Mouse (Mus musculus) right cerebral cortex, adult 2 months (tissue): ENCODE data around the gene Clba1.

Experiments
- DNase-seq, 2 experiments: peaks; one replicate each; pipeline ENCODE4 v3.0.0; 2021 to 2022; ENCODE audit warnings: low spot score in 2 of 2

Gene Clba1

GRCm38 (mm10) chr12:112808587-112809364 lies at the start of gene Clba1:
TSS of gene Clba1 (plus strand) at chr12:112808937.
- DNase-seq, result peak; percentile 92 to 96

DNA sequence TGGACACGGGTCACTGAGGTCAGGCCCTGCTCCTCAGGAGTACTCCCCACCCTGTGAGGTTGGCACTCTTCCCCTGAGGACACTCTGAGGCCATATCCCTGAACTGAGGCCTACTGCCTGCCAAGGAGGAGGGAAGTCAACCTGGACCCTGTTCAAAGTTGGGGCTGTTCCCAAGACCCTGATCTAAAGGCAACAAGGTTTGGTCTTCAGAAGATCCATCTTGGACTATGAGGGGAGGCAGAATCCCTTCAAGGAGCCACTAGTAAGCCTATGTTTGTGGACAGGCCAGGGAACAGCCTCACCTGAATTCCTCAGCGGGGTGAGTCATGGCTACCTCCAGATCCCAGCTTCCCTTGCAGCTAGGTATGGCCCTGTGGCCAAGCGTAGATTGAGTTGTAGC lies 49.3 kb upstream of the Clba1 start:
- no peak for DNase-seq

- no peak for DNase-seq
Measured at GRCm38 (mm10) chr12:112760154-112760926, 48.4 kb upstream of the Clba1 start, which contains the start of gene Pld4. TSS of gene Pld4 (plus strand) at chr12:112760655.

DNA sequence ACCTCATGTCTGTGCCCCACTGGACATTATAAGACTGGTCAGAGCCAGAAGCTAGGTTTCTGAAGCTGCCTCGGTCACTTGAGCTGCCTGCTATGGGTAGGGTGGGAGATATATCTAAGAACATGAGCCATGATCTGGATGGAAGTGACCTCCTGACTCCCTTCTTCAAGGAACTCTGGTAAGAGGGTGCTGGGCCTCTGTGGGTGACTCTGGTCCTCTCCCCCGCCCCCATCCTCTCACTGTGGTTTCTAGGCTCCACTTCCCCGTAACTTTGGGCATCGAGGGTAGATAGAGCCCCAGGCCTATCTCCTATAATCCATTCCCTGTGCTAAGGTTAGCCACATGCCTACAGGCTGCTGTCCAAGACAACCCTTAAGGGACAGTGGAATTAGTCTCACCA lies 47.3 kb upstream of the Clba1 start:
- no peak for DNase-seq

GRCm38 (mm10) chr12:112762018-112762417 lies 46.7 kb upstream of the Clba1 start:
- no peak for DNase-seq

DNA sequence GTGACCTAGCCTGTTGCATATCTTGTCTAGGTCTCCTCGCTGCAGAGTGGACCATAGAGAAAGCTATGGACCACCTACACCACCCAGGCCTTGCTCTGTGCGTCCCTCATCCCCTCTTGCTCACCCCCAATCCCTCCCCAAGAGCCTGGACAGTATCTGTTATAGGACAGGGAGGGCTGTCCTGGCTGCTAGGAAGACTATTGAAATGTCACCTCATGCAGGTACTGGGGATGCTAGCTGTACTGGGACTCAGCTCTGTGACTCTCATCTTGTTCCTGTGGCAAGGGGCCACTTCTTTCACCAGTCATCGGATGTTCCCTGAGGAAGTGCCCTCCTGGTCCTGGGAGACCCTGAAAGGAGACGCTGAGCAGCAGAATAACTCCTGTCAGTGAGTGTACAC lies 45.6 kb upstream of the Clba1 start:
- no peak for DNase-seq

DNA sequence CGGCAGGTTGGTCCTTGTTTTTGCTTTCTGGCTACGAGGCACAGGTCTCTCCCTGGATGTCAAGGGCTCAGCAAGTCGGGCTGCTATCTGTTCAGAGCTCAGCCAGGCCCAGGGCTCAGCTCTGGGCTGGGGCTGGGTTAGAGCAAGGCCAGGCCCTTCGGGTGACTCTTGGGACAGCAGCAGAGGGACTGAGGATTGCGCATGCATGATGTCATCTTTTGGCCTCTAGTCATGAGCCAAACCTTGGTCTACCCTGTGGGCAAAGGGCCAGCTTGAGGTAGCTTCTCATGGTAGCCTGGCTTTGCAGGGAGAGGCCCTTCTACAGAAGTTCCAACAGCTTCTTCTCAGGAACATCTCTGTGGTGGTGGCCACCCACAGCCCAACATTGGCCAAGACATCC lies 44.6 kb upstream of the Clba1 start:
- no peak for DNase-seq

GRCm38 (mm10) chr12:112764991-112765390 lies 43.7 kb upstream of the Clba1 start:
- no peak for DNase-seq

GRCm38 (mm10) chr12:112766586-112766985 lies 42.2 kb upstream of the Clba1 start:
- no peak for DNase-seq

- DNase-seq, result no peak
Measured at GRCm38 (mm10) chr12:112767036-112767890, 41.5 kb upstream of the Clba1 start.

DNA sequence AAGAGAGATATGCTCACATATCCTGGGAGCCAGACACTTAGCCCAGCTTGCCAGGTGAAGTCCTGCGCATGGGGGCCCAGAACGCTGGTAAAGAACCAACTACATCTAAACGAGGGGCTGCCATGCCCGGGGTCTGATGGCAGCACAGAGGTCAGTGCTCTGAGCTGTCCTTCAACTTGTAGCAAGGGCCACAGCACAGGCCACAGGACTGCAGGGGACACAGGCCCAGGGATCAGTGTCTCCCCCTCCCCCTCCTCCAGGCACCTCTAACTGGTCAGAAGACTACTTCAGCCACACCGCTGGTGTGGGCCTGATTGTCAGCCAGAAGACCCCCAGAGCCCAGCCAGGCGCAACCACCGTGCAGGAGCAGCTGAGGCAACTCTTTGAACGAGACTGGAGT lies 40.6 kb upstream of the Clba1 start:
- DNase-seq, result no peak

- DNase-seq, result no peak
Measured at GRCm38 (mm10) chr12:112769031-112769430, 39.7 kb upstream of the Clba1 start.

DNA sequence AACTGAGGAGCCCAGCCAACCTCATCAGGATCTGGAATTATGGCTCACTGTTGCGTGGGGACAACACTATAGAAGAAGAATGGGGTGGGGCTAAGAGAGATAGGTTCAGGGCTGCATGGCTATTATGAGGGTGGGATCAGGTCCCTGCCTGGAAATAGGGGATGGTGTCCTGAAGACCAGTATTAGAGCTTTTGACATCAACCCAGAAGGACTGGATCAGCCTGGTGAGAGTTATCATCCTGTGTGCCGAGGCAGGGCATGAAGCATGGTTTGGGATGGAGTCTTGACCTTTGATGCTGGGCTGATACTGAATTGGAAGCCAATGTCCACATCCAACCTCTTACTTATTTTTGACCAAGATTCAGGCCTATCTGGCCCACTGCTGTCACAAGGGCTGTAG lies 39.0 kb upstream of the Clba1 start:
- no peak for DNase-seq

DNA sequence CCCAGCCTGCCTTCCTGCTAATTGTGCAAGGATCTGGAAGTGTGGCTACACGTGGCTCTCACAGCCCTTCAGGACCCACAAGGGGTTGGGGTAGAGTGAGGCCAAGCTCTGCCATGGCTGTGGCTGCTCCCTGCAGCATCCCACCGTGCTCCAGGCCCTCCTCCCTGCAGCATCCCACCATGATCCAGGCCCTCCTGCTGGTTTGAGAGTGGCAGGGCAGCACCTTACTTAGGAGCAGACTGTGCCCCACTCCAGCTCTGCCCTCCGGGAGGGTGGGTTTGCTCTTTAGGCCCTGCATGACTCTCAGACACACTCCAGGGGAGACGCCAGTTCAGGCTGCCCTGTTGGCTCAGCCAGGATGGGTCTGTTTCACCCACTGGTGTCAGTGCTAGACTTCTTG lies 38.3 kb upstream of the Clba1 start:
- no peak for DNase-seq

GRCm38 (mm10) chr12:112772306-112772705 lies 36.4 kb upstream of the Clba1 start:
- no peak for DNase-seq

DNA sequence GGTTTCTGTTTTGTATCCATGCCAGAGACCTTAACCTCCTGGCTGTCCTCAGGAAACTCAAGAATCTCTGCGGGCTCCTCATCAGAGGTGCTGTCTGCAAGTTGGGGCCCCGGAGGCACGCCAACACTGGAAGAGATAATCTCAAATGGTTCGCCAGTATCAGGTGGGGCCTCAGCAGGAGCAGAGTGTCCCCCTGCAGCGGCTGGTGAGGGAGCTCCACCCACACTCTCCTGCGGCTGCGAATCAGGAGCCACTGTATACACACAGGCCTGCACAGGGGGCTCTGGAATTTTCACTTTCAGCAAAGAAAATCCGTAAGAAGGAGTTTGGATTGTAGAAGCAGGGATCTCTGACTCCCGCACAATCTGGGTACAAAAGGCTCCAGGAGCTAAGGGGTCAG lies 35.4 kb upstream of the Clba1 start:
- DNase-seq, result no peak

DNA sequence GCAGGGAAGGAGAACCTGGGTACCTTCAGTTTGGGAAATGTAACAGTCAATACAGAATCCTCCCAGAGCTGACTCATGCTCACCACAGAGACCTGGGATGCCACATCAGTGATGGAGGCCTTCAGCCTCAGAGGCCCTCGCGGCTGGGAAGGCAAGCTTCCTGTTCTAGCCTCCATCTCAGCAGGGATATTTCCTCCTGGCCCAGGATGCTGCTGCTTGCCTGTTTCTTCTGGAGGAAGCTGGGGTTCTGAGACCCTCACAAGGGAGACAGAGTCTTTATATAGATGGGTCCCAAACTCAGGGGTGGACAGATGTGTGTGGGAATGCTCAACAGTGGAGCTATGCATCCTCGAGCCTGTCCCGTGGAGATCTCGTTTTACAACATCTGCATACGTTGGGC lies 34.7 kb upstream of the Clba1 start:
- DNase-seq, result no peak

DNA sequence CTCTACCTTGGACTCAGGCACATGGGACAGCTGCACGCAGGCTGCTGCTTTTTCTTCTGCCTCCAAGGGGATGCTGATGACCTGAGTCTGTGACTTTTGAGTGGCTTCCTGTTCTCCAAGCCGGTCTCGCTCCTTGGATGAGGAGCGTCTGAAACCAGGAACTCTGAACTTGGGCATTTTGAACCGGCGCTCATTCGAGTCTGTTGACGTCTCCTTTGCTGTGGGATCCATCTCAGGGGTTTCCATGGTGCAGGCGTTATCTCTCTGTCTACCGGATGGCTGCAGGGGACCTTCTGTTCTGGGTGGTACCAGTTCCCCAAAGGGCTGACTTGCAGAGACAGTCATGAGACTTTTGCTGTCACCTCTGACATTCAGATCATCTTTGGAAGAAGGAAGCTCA lies 34.3 kb upstream of the Clba1 start:
- no peak for DNase-seq

- no peak for DNase-seq
Measured at GRCm38 (mm10) chr12:112791026-112791425, 17.7 kb upstream of the Clba1 start.

DNA sequence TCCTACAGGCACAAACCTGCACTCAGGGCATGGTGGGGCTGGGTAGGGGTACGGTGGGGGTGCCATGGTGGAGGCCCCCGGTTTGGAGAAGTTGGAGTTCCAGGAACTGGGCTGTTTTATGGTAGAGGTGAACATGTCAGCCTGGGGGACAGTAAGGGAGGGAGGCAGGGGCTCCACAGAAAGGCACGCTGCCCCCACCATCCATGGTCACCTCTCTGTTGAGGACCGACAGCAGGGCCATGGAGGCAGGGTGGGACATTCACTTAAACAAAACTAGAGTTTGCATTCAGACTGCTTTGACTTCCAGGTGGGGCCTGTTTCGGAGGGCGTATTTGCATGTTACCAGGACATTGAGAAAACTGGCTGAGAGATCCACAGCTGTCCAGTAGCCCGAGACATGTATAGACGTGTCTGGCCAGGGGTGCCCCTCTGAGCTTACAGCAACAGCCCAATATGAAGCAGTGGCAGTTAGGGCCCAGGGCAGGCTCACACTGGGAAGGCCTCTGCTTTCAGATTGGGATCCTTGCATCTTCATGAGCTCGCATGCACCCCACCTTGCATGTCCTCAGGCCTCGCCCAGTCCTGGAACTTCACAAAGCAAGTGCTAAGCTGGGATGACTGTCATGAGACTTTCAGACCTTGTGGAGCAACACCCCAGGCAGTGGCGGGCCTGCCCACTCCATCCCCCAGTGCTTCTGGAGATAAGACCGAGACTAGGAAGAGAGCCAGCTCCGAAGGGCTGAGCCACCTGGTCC lies 15.0 kb upstream of the Clba1 start:
- DNase-seq, result no peak

- DNase-seq, result no peak
Measured at GRCm38 (mm10) chr12:112794356-112794816, 14.4 kb upstream of the Clba1 start.
